Mouse (Mus musculus) G1E (cell line): ENCODE measurements around the gene Gm14137.

Source experiments
- CTCF ChIP-seq: IDR thresholded peaks from 2 replicates; pipeline ENCODE4 v1.5.1; 2012; ENCODE audit warnings: low read depth, low read length, inconsistent platforms, mixed read lengths
- GATA1 ChIP-seq: IDR thresholded peaks from 2 replicates; pipeline ENCODE4 v1.6.1; 2012; ENCODE audit warnings: borderline replicate concordance, low read length, inconsistent platforms, mixed read lengths
- GATA2 ChIP-seq: IDR thresholded peaks from 2 replicates; pipeline ENCODE4 v1.6.1; 2012; ENCODE audit warnings: low read depth, low read length, inconsistent platforms, borderline replicate concordance
- POLR2AphosphoS5 ChIP-seq: IDR thresholded peaks from 2 replicates; pipeline ENCODE4 v1.6.1; 2012; ENCODE audit warnings: low read depth, low read length, inconsistent platforms; ENCODE audit not compliant: insufficient replicate concordance
- TAL1 ChIP-seq: conservative IDR thresholded peaks from 2 replicates; pipeline ENCODE4 v1.6.1; 2012; ENCODE audit warnings: low read depth, low read length, inconsistent platforms, mixed read lengths

- TF ChIP-seq CTCF (no peak), GATA2 (no peak), TAL1 (no peak), GATA1 (no peak), POLR2AphosphoS5 (no peak)
Measured at GRCm38 (mm10) chr2:119163999-119164398, 10.3 kb upstream of the Gm14137 start.
